Mouse (Mus musculus) neural tube, embryonic 13.5 days (tissue): ENCODE data around the gene Olfr1006. TPM values are rescaled to one million over a fixed set of nuclear protein-coding genes. Genes with fewer than 3 reads are reported as not detected.
"Not testable (repeated sequence)": the region's sequence is repeated elsewhere in the genome, so short reads cannot be mapped to it uniquely, and the experiment has no call there.

Source experiments
- ATAC-seq: fragments of 200-750 bp; cut with Nextera tagmentation; 2 replicates; pipeline ENCODE4 v1.8.0; 2017; ENCODE audit warnings: low read depth, mild to moderate bottlenecking, moderate TSS enrichment, moderate library complexity
- H3K27ac ChIP-seq: fragments of 300-500 bp; sonication (generic); replicated peaks from 2 replicates; pipeline ENCODE4 v1.5.1; 2015; ENCODE audit warnings: moderate library complexity, mild to moderate bottlenecking, inconsistent platforms
- H3K27me3 ChIP-seq: fragments of 300-500 bp; sonication (generic); 2 replicates; pipeline ENCODE4 v1.6.1; 2015; ENCODE audit warnings: mild to moderate bottlenecking, inconsistent platforms
- H3K36me3 ChIP-seq: fragments of 300-500 bp; sonication (generic); 2 replicates; pipeline ENCODE4 v1.6.1; 2015; ENCODE audit warnings: mild to moderate bottlenecking, inconsistent platforms
- H3K4me1 ChIP-seq: fragments of 300-500 bp; sonication (generic); replicated peaks from 2 replicates; pipeline ENCODE4 v1.6.1; 2015; ENCODE audit warnings: inconsistent platforms
- H3K4me2 ChIP-seq: fragments of 300-500 bp; sonication (generic); 2 replicates; pipeline ENCODE4 v1.6.1; 2015; ENCODE audit warnings: inconsistent platforms, mild to moderate bottlenecking, moderate library complexity
- H3K4me3 ChIP-seq: fragments of 300-500 bp; sonication (generic); 2 replicates; pipeline ENCODE4 v1.5.1; 2015; ENCODE audit warnings: mild to moderate bottlenecking, inconsistent platforms
- H3K9ac ChIP-seq: fragments of 300-500 bp; sonication (generic); 2 replicates; pipeline ENCODE4 v1.6.1; 2015; ENCODE audit warnings: moderate library complexity, mild to moderate bottlenecking, inconsistent platforms
- H3K9me3 ChIP-seq: fragments of 300-500 bp; sonication (generic); 2 replicates; pipeline ENCODE4 v1.6.1; 2016; ENCODE audit warnings: inconsistent platforms
- WGBS: fragments of 180-500 bp; shearing (Covaris S2); methylation state at CpG from one replicate; pipeline ENCODE4 v1.1.7; 2015; 5-methylcytosine and 5-hydroxymethylcytosine counted together
- polyA plus RNA-seq: library from polyadenylated mRNA; unstranded; fragments of >200 nt; fragmentation: Nextera tagmentation; extraction: Ambion mirVana; gene quantifications from 2 replicates; pipeline ENCODE4 v1.2.1, GENCODE M21; 2015

Olfr1006 gene
- polyA plus RNA-seq = not detected in 2 replicates

GRCm38 (mm10) chr2:85678667-85679066, at the start of gene Olfr1006:
Gene Olfr1006 (minus strand): TSS chr2:85678767.
- Histone ChIP-seq H3K9me3 (no peaks in the 10 kb centered on the region), H3K36me3 (no peaks in the 10 kb centered on the region), H3K4me1 (no peaks in the 10 kb centered on the region), H3K9ac (no peak within 1 kb of the TSS), H3K27ac (no peak within 1 kb of the TSS), H3K4me3 (no peak within 1 kb of the TSS), H3K4me2 (no peak within 1 kb of the TSS), H3K27me3 (no peaks in the 10 kb centered on the region)
- ATAC-seq = no peak

GRCm38 (mm10) chr2:85725793-85726192, 47.2 kb upstream of the Olfr1006 start:
- Histone ChIP-seq H3K4me3 (no peak overlapping the region), H3K36me3 (no peaks in the 10 kb centered on the region), H3K9me3 (no peaks in the 10 kb centered on the region), H3K27me3 (no peaks in the 10 kb centered on the region), H3K4me1 (no peaks in the 10 kb centered on the region), H3K9ac (no peak overlapping the region), H3K4me2 (no peak overlapping the region), H3K27ac (no peak overlapping the region)
- WGBS = 13% methylated on average over 3 of the region's 3 CpGs
- no peak for ATAC-seq

- WGBS = 90% methylated on average over 1 of the region's 1 CpGs
- no peak within 1 kb of the TSS for H3K27ac ChIP-seq
- no peak within 1 kb of the TSS for H3K4me2 ChIP-seq
- no peaks in the 10 kb centered on the region for H3K27me3 ChIP-seq
- no peaks in the 10 kb centered on the region for H3K9me3 ChIP-seq
- no peak within 1 kb of the TSS for H3K4me3 ChIP-seq
- no peaks in the 10 kb centered on the region for H3K4me1 ChIP-seq
- H3K9ac ChIP-seq = no peak within 1 kb of the TSS
- no peak for ATAC-seq
- H3K36me3 ChIP-seq = no peaks in the 10 kb centered on the region
Measured at GRCm38 (mm10) chr2:85715119-85715518, 36.6 kb upstream of the Olfr1006 start, which contains the start of gene Olfr1009. Gene Olfr1009 (plus strand): TSS chr2:85715419.

GRCm38 (mm10) chr2:85711159-85711558, 32.6 kb upstream of the Olfr1006 start:
- Histone ChIP-seq H3K4me2 (no peak overlapping the region), H3K36me3 (no peaks in the 10 kb centered on the region), H3K9ac (no peak overlapping the region), H3K4me3 (no peak overlapping the region), H3K9me3 (no peaks in the 10 kb centered on the region), H3K27me3 (no peaks in the 10 kb centered on the region), H3K4me1 (no peaks in the 10 kb centered on the region), H3K27ac (no peak overlapping the region)
- no peak for ATAC-seq
- WGBS = 9% methylated on average over 1 of the region's 1 CpGs

GRCm38 (mm10) chr2:85710680-85711079, 32.1 kb upstream of the Olfr1006 start:
- WGBS = 45% methylated on average over 2 of the region's 2 CpGs

GRCm38 (mm10) chr2:85689131-85689530, 10.6 kb upstream of the Olfr1006 start, which contains the start of gene Olfr1008:
Gene Olfr1008 (plus strand): TSS chr2:85689431.
- Histone ChIP-seq H3K27me3 (no peaks in the 10 kb centered on the region), H3K9ac (no peak within 1 kb of the TSS), H3K4me2 (no peak within 1 kb of the TSS), H3K9me3 (no peaks in the 10 kb centered on the region), H3K27ac (no peak within 1 kb of the TSS), H3K4me1 (no peaks in the 10 kb centered on the region), H3K4me3 (no peak within 1 kb of the TSS), H3K36me3 (no peaks in the 10 kb centered on the region)
- no peak for ATAC-seq

More at GRCm38 (mm10) chr2:85710680-85711079, 32.1 kb upstream of the Olfr1006 start:
- not testable (repeated sequence) for H3K27ac ChIP-seq, H3K9ac ChIP-seq, ATAC-seq, H3K4me2 ChIP-seq, H3K9me3 ChIP-seq, H3K4me1 ChIP-seq, H3K36me3 ChIP-seq, H3K27me3 ChIP-seq, H3K4me3 ChIP-seq

GRCm38 (mm10) chr2:85664355-85664754, 14.2 kb downstream of the Olfr1006 start, which contains the start of gene Olfr154:
Gene Olfr154 (minus strand): TSS chr2:85664455.
- H3K4me1 ChIP-seq, H3K36me3 ChIP-seq, H3K4me3 ChIP-seq, H3K27ac ChIP-seq, H3K27me3 ChIP-seq, H3K4me2 ChIP-seq, H3K9me3 ChIP-seq, ATAC-seq, H3K9ac ChIP-seq: not testable (repeated sequence)

- 93% methylated on average over 1 of the region's 1 CpGs for WGBS
- no peak for ATAC-seq
- H3K36me3 ChIP-seq = no peaks in the 10 kb centered on the region
Measured at GRCm38 (mm10) chr2:85650604-85651003, 28.0 kb downstream of the Olfr1006 start, which contains the start of gene Olfr1002. Gene Olfr1002 (minus strand): TSS chr2:85650704.

More at GRCm38 (mm10) chr2:85650604-85651003, 28.0 kb downstream of the Olfr1006 start, which contains the start of gene Olfr1002:
- no peak within 1 kb of the TSS for H3K4me2 ChIP-seq
- no peaks in the 10 kb centered on the region for H3K9me3 ChIP-seq
- H3K27ac ChIP-seq = no peak within 1 kb of the TSS
- H3K9ac ChIP-seq = no peak within 1 kb of the TSS
- no peaks in the 10 kb centered on the region for H3K27me3 ChIP-seq
- no peak within 1 kb of the TSS for H3K4me3 ChIP-seq
- H3K4me1 ChIP-seq = no peaks in the 10 kb centered on the region

Other genes starting within 250 kb of the Olfr1006 start
- not detected in 2 replicates for gene Olfr994, start 242.3 kb downstream of the Olfr1006 start, polyA plus RNA-seq
- gene Olfr995, start 235.1 kb downstream of the Olfr1006 start, polyA plus RNA-seq = not detected in 2 replicates
- not detected in 2 replicates for gene 4833423E24Rik, start 159.7 kb downstream of the Olfr1006 start, polyA plus RNA-seq
- not detected in 2 replicates for gene Olfr996, start 99.6 kb downstream of the Olfr1006 start, polyA plus RNA-seq
- not detected in 2 replicates for gene Olfr998, start 89.8 kb downstream of the Olfr1006 start, polyA plus RNA-seq
- not detected in 2 replicates for gene Olfr1000, start 66.9 kb downstream of the Olfr1006 start, polyA plus RNA-seq
- not detected in 2 replicates for gene Olfr1002, start 28.1 kb downstream of the Olfr1006 start, polyA plus RNA-seq
- gene Olfr154, start 14.3 kb downstream of the Olfr1006 start, polyA plus RNA-seq = not detected in 2 replicates
- gene Olfr1008, start 10.7 kb upstream of the Olfr1006 start, polyA plus RNA-seq = not detected in 2 replicates
- gene Olfr1009, start 36.7 kb upstream of the Olfr1006 start, polyA plus RNA-seq = not detected in 2 replicates
- not detected in 2 replicates for gene Olfr1012, start 84.0 kb upstream of the Olfr1006 start, polyA plus RNA-seq
- not detected in 2 replicates for gene Olfr1013, start 88.3 kb upstream of the Olfr1006 start, polyA plus RNA-seq
- gene Olfr1014, start 93.9 kb upstream of the Olfr1006 start, polyA plus RNA-seq = not detected in 2 replicates
- not detected in 2 replicates for gene Olfr1015, start 103.2 kb upstream of the Olfr1006 start, polyA plus RNA-seq
- not detected in 2 replicates for gene Olfr1016, start 123.8 kb upstream of the Olfr1006 start, polyA plus RNA-seq
- not detected in 2 replicates for gene Olfr1018, start 139.7 kb upstream of the Olfr1006 start, polyA plus RNA-seq
- not detected in 2 replicates for gene Olfr1019, start 166.7 kb upstream of the Olfr1006 start, polyA plus RNA-seq
- not detected in 2 replicates for gene Olfr1020, start 168.3 kb upstream of the Olfr1006 start, polyA plus RNA-seq
- gene Olfr1022, start 189.8 kb upstream of the Olfr1006 start, polyA plus RNA-seq = not detected in 2 replicates
- not detected in 2 replicates for gene Olfr1023, start 206.9 kb upstream of the Olfr1006 start, polyA plus RNA-seq
- gene Olfr1024, start 226.3 kb upstream of the Olfr1006 start, polyA plus RNA-seq = not detected in 2 replicates
- gene Olfr1025-ps1, start 236.4 kb upstream of the Olfr1006 start, polyA plus RNA-seq = not detected in 2 replicates
- not detected in 2 replicates for gene Olfr1026, start 242.8 kb upstream of the Olfr1006 start, polyA plus RNA-seq